Mouse (Mus musculus) ovary, postnatal 10 days (tissue): ENCODE data around the gene Retsat.

Experiments
- DNase-seq: peaks from one replicate; pipeline ENCODE4 v3.0.0; 2022; ENCODE audit warnings: low spot score

The Retsat gene

GRCm38 (mm10) chr6:72597956-72598753 lies at the start of gene Retsat, which contains the start of gene Elmod3:
Retsat (plus strand) TSS chr6:72598475.
Elmod3 (minus strand) TSS chr6:72598413.
- peak; percentile 86 for DNase-seq

DNA sequence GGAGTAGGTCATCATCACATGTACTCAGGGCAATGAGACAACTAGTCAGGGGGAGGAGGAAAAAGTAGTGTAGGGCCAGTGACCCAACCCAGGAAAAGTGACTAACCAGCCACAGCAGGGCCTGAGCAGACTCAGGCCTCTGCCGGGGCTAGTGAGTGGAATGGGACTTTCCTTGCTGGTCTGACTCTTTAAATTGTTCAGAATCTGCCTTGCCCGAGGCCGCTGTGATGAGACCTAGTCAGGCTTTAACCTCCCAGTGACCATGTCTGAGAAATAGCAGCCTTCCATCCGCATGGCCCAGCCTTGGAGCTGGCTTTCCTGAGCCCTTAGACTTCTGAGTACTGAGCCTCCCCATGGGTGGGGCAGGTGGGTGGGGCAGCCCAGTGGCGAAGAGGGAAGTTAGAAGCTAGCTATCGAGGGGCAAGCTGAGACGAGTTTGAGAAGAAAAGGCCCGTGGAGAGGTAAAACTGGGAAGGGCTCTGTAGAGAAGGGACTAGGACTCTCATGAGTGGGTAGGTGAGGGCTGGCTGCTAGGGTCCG lies 49.2 kb upstream of the Retsat start:
- no peak for DNase-seq

DNA sequence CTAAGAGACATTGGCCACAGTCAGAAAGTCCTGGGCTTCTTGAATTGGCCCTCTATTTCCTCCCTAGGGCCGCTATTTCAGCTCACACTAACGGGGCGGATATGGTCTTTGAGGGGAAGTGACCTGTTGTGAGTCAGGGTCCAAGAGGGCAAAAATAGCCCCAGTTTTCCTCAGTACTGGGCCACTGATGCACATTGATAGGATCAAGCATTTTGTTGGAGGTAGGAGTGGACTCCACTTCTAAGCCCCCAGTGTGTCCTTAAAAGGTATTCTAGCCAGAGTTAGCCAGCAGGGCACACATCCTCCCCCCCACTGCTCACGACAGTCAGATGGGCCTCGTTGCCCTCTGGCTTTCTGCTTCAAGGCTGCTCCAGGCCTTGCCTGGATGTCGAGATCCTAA lies 48.2 kb upstream of the Retsat start:
- DNase-seq: no peak

DNA sequence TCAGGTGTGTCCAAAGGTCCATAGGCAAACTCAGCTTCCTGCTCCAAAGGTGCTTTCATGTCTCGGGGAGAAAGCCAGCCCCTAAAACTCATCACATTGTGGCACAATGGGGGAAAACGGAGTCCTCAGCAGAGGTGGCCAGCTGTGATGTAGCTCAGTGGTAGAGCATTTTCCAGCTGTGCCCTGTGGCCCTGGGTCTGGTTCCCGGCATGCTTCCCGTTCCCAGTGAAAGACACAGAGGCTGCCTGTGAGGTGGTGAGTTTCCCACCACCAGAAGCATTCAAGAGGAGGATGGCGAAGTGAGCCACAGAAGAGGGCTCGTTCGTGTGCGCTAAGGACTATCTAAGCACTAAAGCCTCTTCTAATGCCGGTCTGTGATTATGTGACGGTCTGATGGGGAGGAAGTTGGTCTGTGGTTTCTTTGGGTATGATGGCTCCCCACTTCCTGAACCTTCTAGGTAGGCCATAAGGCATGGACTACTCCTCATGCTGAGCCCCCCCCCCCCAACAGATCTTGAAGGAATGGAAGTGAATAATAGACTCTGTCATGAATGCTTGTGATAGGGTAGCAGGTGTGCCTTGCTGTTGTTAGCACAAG lies 47.7 kb upstream of the Retsat start:
- no peak for DNase-seq

DNA sequence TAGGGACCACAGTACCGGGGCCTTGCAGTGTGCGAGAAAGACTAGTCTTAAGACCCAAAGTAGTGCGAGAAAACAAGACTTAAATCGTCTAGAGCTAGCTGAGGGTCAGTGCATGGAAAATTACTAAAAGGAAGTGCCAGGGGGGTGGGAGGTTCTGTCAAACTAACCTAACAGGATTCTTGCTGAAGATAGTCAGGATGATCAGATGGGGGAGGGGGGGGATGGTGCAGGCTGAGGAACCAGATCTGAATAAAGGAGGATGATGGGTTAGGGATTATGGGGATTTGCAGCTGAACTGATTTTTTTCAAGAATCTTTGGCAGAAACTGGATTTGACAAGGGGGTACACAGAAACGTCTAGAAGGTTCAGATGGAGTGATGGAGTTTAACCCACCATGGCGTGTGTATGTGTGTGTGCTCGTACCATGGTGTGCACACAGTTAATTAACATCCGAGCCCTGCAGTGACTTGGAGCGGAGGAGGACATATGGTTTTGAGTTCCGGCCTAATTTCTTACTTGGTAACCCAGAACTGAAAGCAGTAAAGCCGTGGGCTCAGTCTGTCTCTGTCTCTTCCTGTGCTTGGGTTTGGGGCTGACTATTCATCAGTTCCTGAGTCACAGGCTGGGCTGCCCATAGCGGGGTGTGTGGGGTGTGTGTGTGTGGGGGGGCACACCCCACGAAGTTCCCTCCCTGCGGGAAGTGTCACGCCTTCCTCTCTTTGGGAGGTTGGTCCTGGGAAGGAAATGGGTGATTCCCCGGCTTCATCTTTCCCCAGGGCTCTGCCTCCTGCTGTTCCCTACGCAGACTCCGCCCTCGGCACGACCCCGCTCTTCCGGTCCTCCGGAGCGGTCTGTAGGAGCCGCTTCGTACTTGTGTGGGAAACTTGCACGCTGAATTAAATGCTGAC lies 45.9 kb upstream of the Retsat start:
- no peak for DNase-seq

DNA sequence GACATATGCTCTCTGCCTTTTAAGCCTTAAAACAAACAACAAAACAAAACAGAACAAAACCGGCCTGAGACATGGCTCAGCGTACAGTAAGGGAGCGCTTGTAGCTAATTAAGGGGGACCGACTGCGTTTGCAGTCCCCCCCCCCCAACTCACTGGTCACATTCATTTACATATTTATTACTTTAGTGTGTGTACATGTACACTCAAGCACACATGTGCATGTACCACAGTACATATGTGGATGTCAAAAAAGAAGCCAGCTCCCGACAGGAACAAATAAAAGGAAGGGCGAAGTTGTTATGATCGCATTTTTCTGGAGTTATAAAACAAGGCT lies 45.2 kb upstream of the Retsat start:
- DNase-seq: no peak

DNA sequence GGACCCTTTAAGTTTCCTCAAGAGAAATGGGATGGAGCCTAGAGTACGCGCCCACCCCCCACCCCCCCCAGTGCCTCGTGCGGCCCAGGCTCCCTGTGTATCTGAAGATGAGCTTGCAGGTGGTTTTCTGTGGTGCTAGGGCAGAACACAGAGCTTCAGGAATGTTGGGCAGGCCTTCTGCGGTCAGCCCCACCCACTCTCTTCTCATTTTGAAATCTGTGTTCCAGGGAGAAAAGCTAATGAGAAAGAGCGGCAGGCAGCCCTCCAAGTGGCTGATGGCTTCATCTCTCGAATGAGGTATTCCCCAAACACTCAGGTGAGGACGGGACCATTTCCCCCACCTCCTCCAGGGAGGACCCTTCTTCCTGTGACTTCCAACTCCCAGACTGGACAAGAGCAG lies 37.5 kb upstream of the Retsat start:
- no peak for DNase-seq

GRCm38 (mm10) chr6:72562486-72562885 lies 35.8 kb upstream of the Retsat start:
- no peak for DNase-seq

DNA sequence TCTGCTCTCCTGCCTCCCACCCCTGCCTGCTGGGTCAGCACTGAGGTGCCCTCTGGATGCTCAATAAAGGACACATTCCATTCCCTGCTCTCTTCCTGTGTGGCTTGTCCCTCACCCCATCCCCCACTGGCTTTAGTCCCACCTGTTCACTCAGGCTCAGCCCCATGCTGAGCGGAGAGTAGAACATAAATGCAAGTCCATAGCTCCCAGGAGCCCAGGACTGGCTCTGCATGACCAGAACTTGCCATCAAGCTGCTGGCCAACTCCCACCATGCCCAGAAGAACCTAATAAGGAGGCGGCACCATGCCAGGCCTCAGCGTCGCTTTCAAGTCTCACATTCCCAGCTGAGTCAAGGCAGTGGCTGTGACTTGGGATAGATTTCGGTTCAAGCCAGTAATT lies 35.4 kb upstream of the Retsat start:
- no peak for DNase-seq

DNA sequence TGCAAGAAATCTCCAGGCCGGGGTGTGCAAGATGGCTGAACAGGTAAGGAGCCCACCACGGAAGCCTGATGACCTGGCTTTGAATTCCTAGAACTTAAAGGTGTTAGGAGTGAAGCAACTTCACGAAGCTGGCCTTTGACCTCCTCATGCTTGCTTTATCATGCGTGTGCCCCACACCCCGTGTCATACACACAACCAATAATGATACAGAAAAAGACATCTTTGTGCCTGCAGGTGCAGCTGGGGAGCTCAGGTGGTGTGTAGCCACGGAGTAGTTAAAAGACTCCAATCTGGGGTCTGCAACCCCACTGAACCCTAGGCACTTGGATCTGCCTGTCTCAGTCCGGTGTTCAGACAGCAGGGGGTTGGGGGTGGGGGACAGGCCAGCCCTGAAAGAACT lies 32.8 kb upstream of the Retsat start:
- no peak for DNase-seq

DNA sequence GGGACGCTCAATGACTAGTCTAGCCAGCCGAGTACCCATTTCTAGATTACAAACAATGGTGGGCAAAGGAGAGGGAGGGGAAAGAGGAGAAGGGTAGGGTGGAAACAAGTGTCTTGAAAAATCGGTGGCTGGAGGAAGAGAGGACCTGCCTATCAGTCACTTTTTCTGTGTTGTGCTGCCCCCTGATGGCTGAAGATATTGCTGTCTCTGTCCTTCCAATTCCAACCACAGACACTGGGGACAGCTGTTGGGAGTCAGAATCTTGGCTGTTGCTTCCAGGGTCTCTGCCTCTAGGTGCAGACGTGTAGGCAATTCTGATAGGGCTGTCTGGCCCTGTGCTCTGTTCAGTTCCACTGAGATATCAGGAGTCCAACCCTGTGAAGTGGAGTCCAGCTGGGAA lies 32.2 kb upstream of the Retsat start:
- peak; percentile 75 for DNase-seq

DNA sequence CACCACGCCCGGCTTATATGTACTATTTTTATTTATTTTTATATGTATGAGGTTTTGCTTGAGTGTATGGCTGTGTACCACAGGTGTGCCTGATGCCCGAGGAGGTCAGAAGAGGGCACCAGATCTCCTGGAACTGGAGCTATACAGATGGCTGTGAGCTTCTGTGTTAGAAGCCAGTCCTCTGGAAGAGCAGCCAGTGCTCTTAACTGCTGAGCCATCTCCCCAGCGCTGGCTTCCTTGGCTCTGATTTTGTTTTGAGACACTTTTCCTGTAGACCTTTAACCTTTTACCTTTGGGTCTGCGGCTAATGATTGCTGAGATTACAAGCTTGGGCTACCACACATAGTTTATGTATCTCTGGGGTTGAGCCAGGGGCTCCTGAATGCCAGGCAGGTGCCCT lies 30.8 kb upstream of the Retsat start:
- no peak for DNase-seq

DNA sequence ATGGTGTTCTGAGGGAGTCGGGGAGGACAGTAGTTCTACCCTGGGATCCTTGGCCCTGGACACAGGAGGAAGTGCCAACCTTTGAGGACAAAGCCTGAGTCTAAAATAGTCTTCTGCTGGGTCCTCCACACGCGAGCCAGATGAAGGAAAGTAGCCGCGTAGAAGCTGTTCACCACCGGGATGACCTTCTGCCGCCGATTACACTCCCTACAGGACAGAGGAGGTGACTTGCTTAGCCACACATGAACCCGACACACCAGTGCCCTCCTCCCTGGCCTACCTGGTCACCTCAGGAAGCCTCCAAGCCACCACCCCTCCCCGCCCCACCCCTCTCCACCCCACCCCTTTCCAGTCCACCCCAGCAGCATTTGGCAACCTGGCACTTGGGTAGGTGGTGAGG lies 29.5 kb upstream of the Retsat start:
- DNase-seq: no peak

GRCm38 (mm10) chr6:72570644-72571397 lies 27.5 kb upstream of the Retsat start:
- DNase-seq: no peak

DNA sequence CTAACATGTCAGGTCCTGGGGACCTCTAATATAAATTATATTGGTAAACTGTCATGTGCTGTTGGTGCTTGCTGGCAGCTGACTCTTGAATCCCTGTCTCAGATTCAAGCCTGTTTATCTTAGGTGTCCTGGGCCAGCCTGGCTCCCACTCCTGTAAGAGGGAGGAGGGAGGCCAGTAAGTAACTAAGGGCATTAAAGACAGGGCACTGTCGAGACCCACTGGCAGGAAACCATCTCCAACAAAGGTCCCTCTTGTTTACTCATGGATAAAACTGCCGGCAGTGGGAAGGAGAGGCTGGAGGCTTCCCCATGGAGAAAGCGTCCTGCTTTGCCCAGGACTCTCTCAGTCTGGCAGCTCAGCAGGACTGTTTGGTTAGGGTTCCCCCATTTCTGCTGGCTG lies 26.4 kb upstream of the Retsat start:
- no peak for DNase-seq

- no peak for DNase-seq
Observed at GRCm38 (mm10) chr6:72576041-72576440, 22.2 kb upstream of the Retsat start.

DNA sequence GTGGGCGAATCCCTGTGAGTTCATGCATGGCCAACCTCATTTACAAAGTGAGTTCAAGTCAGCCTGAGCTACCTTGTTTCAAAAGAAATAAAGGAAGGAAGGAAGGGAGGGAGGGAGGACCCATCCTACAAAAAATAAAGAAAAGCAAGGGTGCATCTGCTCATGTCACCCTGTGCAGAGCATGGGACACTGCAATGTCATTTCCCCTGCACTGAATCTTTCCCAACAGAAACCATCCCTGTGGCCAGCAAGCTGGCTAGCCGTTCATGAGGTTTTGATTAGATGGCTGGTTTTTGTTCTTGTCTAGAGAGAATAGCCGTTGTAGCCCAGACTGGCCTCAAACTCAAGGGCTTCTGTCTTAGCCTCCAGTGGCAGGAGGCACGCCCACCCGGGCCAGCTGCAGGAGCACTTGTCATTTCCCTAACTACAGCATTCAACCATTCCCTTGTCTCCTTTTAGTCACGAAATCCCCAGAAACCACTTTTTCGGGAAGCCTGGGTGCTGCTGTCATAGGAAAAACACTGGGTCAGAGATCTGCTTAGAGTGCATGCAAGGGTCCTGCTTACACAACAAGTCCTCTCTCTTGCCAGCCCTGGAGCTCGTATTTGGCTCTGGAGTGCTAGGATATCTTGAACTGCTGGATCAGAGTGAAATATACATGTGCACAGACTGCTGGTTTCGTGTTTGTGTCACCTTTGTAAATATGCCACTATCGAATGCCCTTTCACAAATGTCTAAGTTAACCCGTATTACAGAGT lies 16.5 kb upstream of the Retsat start:
- DNase-seq: no peak

GRCm38 (mm10) chr6:72583211-72583839 lies 14.9 kb upstream of the Retsat start:
- DNase-seq: no peak

DNA sequence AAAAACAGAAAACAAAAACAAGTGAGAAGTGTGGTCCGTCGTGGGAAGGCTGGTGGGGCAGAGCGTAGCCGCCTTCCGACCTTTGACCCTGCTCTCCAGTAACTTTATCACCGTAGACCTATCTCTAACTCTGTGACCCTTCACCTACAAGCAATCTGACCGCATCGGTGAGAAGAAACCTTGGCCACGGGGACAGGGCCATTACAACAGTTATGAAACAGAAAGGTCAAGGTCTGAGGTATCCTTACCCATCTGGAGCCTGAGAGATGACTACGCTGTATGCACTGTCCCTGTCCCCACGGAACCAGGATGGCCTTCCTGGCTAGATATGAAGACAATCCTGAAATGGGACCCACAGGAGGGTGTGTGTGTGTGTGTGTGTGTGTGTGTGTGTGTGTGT lies 14.1 kb upstream of the Retsat start:
- DNase-seq: no peak

DNA sequence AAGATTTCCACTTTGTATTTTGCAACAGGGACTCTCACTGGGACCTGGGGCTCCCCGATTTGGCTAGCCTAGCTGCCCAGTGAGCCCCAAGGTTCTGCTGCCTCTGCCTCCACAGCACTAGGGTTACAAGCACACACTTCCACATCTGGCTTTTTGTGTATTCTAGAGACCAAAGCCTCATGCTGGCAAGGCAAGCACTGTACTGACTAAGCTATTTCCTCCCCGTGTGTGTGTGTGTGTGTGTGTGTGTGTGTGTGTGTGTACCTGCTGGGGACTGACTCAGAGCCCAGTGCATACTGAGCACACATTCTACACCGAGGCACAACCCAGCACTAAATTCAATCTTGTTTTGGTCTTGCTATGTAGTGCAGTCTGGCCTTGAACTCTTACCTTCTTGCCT lies 11.6 kb upstream of the Retsat start:
- no peak for DNase-seq

GRCm38 (mm10) chr6:72588307-72588706 lies 10.0 kb upstream of the Retsat start:
- no peak for DNase-seq
